Mouse (Mus musculus) liver, postnatal 0 days (tissue): ENCODE data around the gene Bpifb6. TPM values are rescaled to one million over a fixed set of nuclear protein-coding genes. Genes with fewer than 3 reads are reported as not detected.

Experiments
- ATAC-seq: fragments of 200-750 bp; cut with Nextera tagmentation; 2 replicates; pipeline ENCODE4 v1.8.0; 2017; ENCODE audit warnings: mild to moderate bottlenecking, moderate library complexity
- DNase-seq: peaks from one replicate; pipeline ENCODE4 v3.0.0-alpha.2; 2016
- H3K27ac ChIP-seq: fragments of 300-500 bp; sonication (generic); 2 replicates; pipeline ENCODE4 v1.5.1; 2014; ENCODE audit warnings: antibody characterized with exemption, moderate library complexity, mild to moderate bottlenecking, low read depth
- H3K27me3 ChIP-seq: fragments of 300-500 bp; sonication (generic); 2 replicates; pipeline ENCODE4 v1.6.1; 2014; ENCODE audit warnings: low read length, control low read depth, mixed read lengths; ENCODE audit not compliant: insufficient read depth
- H3K36me3 ChIP-seq: fragments of 300-500 bp; sonication (generic); replicated peaks from 2 replicates; pipeline ENCODE4 v1.6.1; 2014; ENCODE audit warnings: mild to moderate bottlenecking, control low read depth, low read length, moderate library complexity, mixed read lengths; ENCODE audit not compliant: insufficient read depth
- H3K4me1 ChIP-seq: fragments of 300-500 bp; sonication (generic); 2 replicates; pipeline ENCODE4 v1.6.1; 2014; ENCODE audit warnings: antibody characterized with exemption, mild to moderate bottlenecking, control low read depth; ENCODE audit not compliant: insufficient read depth
- H3K4me2 ChIP-seq: fragments of 300-500 bp; sonication (generic); 2 replicates; pipeline ENCODE4 v1.6.1; 2014; ENCODE audit warnings: low read depth, mild to moderate bottlenecking, low read length, moderate library complexity, mixed read lengths
- H3K4me3 ChIP-seq: fragments of 300-500 bp; sonication (generic); 2 replicates; pipeline ENCODE4 v1.5.1; 2014; ENCODE audit warnings: low read depth, low read length
- H3K9ac ChIP-seq: fragments of 300-500 bp; sonication (generic); replicated peaks from 2 replicates; pipeline ENCODE4 v1.6.1; 2014; ENCODE audit warnings: mild to moderate bottlenecking, moderate library complexity
- H3K9me3 ChIP-seq: fragments of 300-500 bp; sonication (generic); 2 replicates; pipeline ENCODE4 v1.6.1; 2016; ENCODE audit warnings: mild to moderate bottlenecking, control low read depth, low read length, mixed read lengths
- CTCF ChIP-seq: sonication (generic); IDR thresholded peaks from 2 replicates; pipeline ENCODE4 v1.5.1; 2016; ENCODE audit warnings: antibody characterized with exemption, low read depth
- EP300 ChIP-seq: IDR thresholded peaks from 2 replicates; pipeline ENCODE4 v1.6.1; 2016; ENCODE audit warnings: antibody characterized with exemption, low read depth, mild to moderate bottlenecking
- WGBS: fragments of 180-500 bp; shearing (Covaris S2); extraction: QIAGEN DNeasy Blood & Tissue Kit; methylation state at CpG from one replicate; pipeline ENCODE4 v1.1.7; 2014; ENCODE audit not compliant: insufficient replicate concordance; 5-methylcytosine and 5-hydroxymethylcytosine counted together
- polyA plus RNA-seq: library from polyadenylated mRNA; unstranded; fragments of >200 nt; fragmentation: Nextera tagmentation; extraction: Ambion mirVana; gene quantifications from 2 replicates; pipeline ENCODE4 v1.2.1, GENCODE M21; 2015

Bpifb6 gene
- polyA plus RNA-seq, 1 experiment from 2014 or later = not detected

DNA sequence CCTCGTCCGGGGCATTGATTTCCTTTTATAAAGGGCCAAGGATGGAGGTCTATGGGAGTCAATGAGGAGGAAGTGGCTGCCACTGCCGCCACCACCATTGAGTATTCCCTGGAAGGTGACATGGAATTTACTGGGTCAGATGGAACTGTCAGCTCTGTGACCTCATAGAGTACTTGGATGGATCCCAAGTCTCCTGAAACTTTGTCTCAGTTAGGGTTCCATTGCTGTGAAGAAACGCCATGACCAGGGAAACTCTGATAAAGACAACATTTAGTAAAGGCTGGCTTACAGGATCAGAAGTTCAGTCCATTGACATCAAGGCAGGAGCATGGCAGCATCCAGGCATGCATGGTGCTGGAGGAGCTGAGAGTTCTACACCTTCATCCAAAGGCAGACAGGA, 29.2 kb upstream of the Bpifb6 start, which contains the start of gene Sun5:
TSS of gene Sun5 (minus strand) at position 101 of the 400 bp plus-strand sequence.
- H3K9me3 ChIP-seq = no peaks in the 10 kb centered on the region
- H3K4me1 ChIP-seq = no peaks in the 10 kb centered on the region
- no peaks in the 10 kb centered on the region for H3K36me3 ChIP-seq
- WGBS = 73% methylated on average over 4 of the region's 4 CpGs
- DNase-seq (no peak), ATAC-seq (no peak)
- H3K9ac ChIP-seq = no peak within 1 kb of the TSS
- H3K27me3 ChIP-seq = no peaks in the 10 kb centered on the region
- no peak within 1 kb of the TSS for H3K4me2 ChIP-seq
- TF ChIP-seq CTCF = no peak
- TF ChIP-seq EP300 = no peak
- H3K4me3 ChIP-seq = no peak within 1 kb of the TSS
- H3K27ac ChIP-seq = no peak within 1 kb of the TSS

DNA sequence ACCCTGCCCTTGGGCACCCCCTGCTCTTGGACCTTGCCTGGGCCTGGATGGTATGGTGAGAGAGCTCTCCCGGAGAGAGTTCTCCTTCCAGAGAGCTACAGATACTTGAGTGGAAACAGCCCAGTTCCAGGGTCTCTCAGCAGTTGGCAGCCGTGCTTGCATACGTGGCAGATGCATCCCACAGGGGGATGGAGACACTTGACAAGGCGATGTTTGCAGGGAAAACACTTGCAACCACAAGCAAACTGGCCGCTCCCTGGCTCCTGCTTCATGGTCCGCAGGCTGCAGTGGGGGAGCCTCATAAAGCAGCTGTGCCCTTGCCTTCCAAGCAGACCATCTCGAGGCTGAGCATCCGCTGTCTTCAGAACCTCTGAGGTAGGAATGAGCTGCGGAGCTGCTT, 25.4 kb upstream of the Bpifb6 start, which contains the start of gene Bpifb2:
TSS of gene Bpifb2 (plus strand) at position 301 of the 400 bp plus-strand sequence.
- Histone ChIP-seq H3K27me3 (no peaks in the 10 kb centered on the region), H3K9ac (no peak within 1 kb of the TSS), H3K27ac (no peak within 1 kb of the TSS), H3K4me1 (no peaks in the 10 kb centered on the region), H3K9me3 (no peaks in the 10 kb centered on the region), H3K4me2 (no peak within 1 kb of the TSS), H3K36me3 (no peaks in the 10 kb centered on the region), H3K4me3 (no peak within 1 kb of the TSS)
- WGBS = 62% methylated on average over 9 of the region's 9 CpGs
- DNase-seq (no peak), ATAC-seq (no peak)
- TF ChIP-seq CTCF (no peak), EP300 (no peak)

- H3K4me3 ChIP-seq = no peak overlapping the region
- no peaks in the 10 kb centered on the region for H3K4me1 ChIP-seq
- TF ChIP-seq CTCF = no peak
- TF ChIP-seq EP300 = no peak
- no peak for ATAC-seq
- no peaks in the 10 kb centered on the region for H3K36me3 ChIP-seq
- H3K27ac ChIP-seq = no peak overlapping the region
- WGBS = 76% methylated on average over 5 of the region's 5 CpGs
- no peak overlapping the region for H3K9ac ChIP-seq
- H3K9me3 ChIP-seq = no peaks in the 10 kb centered on the region
- H3K27me3 ChIP-seq = no peaks in the 10 kb centered on the region
- no peak for DNase-seq
- H3K4me2 ChIP-seq = no peak overlapping the region
These were observed 1.1 kb upstream of the Bpifb6 start for GRCm38 (mm10) chr2:153899111-153899510.

DNA sequence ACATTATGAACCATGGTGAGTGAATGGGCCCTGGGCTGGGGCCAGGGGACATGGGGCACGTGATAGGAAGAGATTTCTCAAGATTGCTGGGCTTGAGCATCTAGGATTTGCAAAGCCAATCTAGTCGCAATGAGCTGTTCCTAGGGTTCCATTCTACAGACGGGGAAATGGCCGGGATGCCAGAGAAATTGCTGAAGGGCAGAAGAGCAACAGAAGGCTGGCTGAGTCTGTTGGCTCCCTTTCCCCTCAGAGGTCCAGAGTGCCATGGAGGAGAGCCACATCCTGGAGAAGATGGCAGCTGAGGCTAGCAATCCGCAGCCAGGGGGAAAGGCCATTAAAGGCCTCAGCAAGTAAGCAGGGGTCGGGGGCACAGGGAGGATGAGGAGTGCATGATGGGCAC, 2.5 kb downstream of the Bpifb6 start:
- H3K9ac ChIP-seq = no peak overlapping the region
- DNase-seq = no peak
- H3K27ac ChIP-seq = no peak overlapping the region
- no peaks in the 10 kb centered on the region for H3K27me3 ChIP-seq
- TF ChIP-seq EP300 (no peak), CTCF (no peak)
- no peaks in the 10 kb centered on the region for H3K9me3 ChIP-seq
- no peaks in the 10 kb centered on the region for H3K4me1 ChIP-seq
- H3K4me2 ChIP-seq = no peak overlapping the region
- WGBS = 65% methylated on average over 6 of the region's 6 CpGs
- ATAC-seq = no peak
- no peak overlapping the region for H3K4me3 ChIP-seq
- no peaks in the 10 kb centered on the region for H3K36me3 ChIP-seq

GRCm38 (mm10) chr2:153906626-153907025, 6.4 kb downstream of the Bpifb6 start:
- Histone ChIP-seq H3K4me1 (no peaks in the 10 kb centered on the region), H3K27ac (no peak overlapping the region), H3K27me3 (no peaks in the 10 kb centered on the region), H3K4me2 (no peak overlapping the region), H3K36me3 (no peaks in the 10 kb centered on the region), H3K4me3 (no peak overlapping the region), H3K9ac (no peak overlapping the region), H3K9me3 (no peaks in the 10 kb centered on the region)
- no peak for TF ChIP-seq CTCF
- TF ChIP-seq EP300 = no peak
- DNase-seq (no peak), ATAC-seq (no peak)
- WGBS = 72% methylated on average over 4 of the region's 4 CpGs

DNA sequence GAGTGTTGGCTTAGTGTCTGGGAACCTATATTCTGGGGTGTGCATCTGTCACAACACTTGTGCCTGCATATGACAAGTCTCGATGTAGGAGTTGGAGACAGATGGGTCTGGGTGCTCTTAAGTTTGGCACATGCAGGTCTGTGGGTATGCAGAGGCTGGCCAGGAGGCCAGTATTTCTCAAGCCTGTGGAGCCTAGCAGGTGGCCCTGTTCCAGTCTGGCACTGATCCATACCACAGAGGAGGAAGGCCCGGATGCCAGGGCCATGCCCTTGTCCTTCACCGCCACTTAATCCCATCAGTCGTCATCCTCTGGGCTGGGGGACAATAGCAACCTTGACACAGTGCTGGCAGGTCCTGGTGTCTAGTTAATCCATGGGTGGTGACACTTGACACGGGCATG, 14.0 kb downstream of the Bpifb6 start:
- H3K9ac ChIP-seq = no peak overlapping the region
- no peak for TF ChIP-seq CTCF
- no peak for TF ChIP-seq EP300
- H3K4me1 ChIP-seq = no peaks in the 10 kb centered on the region
- H3K27me3 ChIP-seq = no peaks in the 10 kb centered on the region
- ATAC-seq (no peak), DNase-seq (no peak)
- no peak overlapping the region for H3K27ac ChIP-seq
- no peaks in the 10 kb centered on the region for H3K9me3 ChIP-seq
- no peak overlapping the region for H3K4me2 ChIP-seq
- H3K4me3 ChIP-seq = no peak overlapping the region
- H3K36me3 ChIP-seq = no peaks in the 10 kb centered on the region
- 62% methylated on average over 5 of the region's 5 CpGs for WGBS

GRCm38 (mm10) chr2:153917930-153918329, 17.7 kb downstream of the Bpifb6 start, which contains the start of gene Bpifb3:
Gene Bpifb3, plus strand, starts transcription at chr2:153918230.
- DNase-seq (no peak), ATAC-seq (no peak)
- H3K27me3 ChIP-seq = no peaks in the 10 kb centered on the region
- H3K4me2 ChIP-seq = no peak within 1 kb of the TSS
- H3K9ac ChIP-seq = no peak within 1 kb of the TSS
- no peak within 1 kb of the TSS for H3K27ac ChIP-seq
- WGBS = 67% methylated on average over 8 of the region's 8 CpGs
- H3K4me3 ChIP-seq = no peak within 1 kb of the TSS
- TF ChIP-seq EP300 (no peak), CTCF (no peak)
- H3K9me3 ChIP-seq = no peaks in the 10 kb centered on the region
- H3K4me1 ChIP-seq = no peaks in the 10 kb centered on the region
- H3K36me3 ChIP-seq = no peaks in the 10 kb centered on the region
